Mouse (Mus musculus): ENCODE data around the gene Gga3.
A peak's percentile ranks its signal among the peaks of the same experiment; 100 is the strongest.

GRCm38 (mm10) chr11:115563406-115563805, 40.4 kb downstream of the Gga3 start:
- TF ChIP-seq EP300 (IDR thresholded peaks at IDR 0.05) (no peak), CTCF (IDR thresholded peaks at IDR 0.05) (peak; percentile 34)

Data from lung, postnatal 0 days (tissue).